Mouse (Mus musculus): ENCODE data around the gene Pdap1. TPM values are rescaled to one million over a fixed set of nuclear protein-coding genes. Genes with fewer than 3 reads are reported as not detected.
"Not testable (repeated sequence)": the region's sequence is repeated elsewhere in the genome, so short reads cannot be mapped to it uniquely, and the experiment has no call there.

The Pdap1 gene
- polyA plus RNA-seq, 1 experiment from 2014 or later: 81.4 TPM

DNA sequence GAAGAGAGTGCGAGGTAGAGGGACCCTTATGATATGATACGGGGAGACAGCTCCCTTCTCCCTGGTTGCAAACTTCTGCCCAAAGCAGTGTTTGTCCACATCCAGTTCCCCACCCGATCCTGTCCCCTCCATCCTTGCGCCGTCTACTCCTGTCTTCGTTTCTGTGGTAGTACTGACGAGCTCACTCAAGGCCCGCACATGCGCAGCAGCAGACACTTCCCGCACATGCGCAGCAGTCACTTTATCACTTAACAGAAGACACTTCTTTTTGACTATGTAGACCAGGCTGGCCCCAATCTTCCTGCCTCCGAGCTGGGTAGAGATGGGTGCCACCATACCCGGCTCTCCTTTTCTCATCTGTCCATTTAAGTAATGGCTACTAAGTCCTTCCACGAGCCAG, 21.3 kb upstream of the Pdap1 start:
- H3K36me3 ChIP-seq (ENCODE audit: control insufficient read depth, insufficient read depth, low read length): no peaks in the 10 kb centered on the region; the same call in 1 of the 2 replicates
- 93% methylated on average over 14 of the region's 14 CpGs for WGBS
- no peak for ATAC-seq (ENCODE audit: insufficient read depth, low FRiP score)

DNA sequence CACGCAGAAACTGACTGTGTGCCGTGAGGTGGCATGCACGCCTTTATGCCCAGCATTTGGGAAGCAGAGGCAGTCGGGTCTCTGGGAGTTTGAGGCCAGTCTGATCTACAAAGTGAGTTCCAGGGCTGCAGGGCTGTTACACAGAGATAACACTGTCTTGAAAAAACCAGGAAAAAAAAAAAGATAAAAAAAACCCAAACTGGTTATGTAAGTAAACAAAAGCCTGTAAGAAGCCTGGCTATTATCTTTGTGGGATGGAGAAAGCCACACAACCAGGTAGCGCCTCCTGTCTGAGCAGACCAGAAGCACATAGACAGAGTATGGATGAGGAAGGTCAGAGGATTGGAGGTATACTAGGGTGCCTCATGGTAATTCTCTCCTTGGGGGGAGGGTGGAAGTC, 12.7 kb upstream of the Pdap1 start:
- WGBS: 85% methylated on average over 5 of the region's 5 CpGs
- Histone ChIP-seq H3K9ac (ENCODE audit: low read length) (no peak overlapping the region), H3K4me2 (ENCODE audit: low read depth, low read length) (no peak overlapping the region), H3K9me3 (replicated peaks; ENCODE audit: control insufficient read depth, low read length) (no peaks in the 10 kb centered on the region), H3K4me1 (ENCODE audit: control insufficient read depth, insufficient read depth, low read length) (no peaks in the 10 kb centered on the region), H3K36me3 (ENCODE audit: control insufficient read depth, insufficient read depth, low read length) (peaks cover 24% of the 10 kb centered on the region; the same call in 1 of the 2 replicates), H3K27me3 (ENCODE audit: control insufficient read depth, insufficient read depth, low read length) (no peaks in the 10 kb centered on the region), H3K4me3 (replicated peaks; ENCODE audit: low read length) (no peak overlapping the region), H3K27ac (ENCODE audit: low read length) (no peak overlapping the region)
- ATAC-seq (ENCODE audit: insufficient read depth, low FRiP score): no peak

More for the DNA sequence above, 21.3 kb upstream of the Pdap1 start:
- Histone ChIP-seq H3K9me3 (replicated peaks; ENCODE audit: control insufficient read depth, low read length) (no peaks in the 10 kb centered on the region), H3K9ac (ENCODE audit: low read length) (no peak overlapping the region), H3K4me3 (replicated peaks; ENCODE audit: low read length) (no peak overlapping the region), H3K27me3 (ENCODE audit: control insufficient read depth, insufficient read depth, low read length) (no peaks in the 10 kb centered on the region), H3K4me1 (ENCODE audit: control insufficient read depth, insufficient read depth, low read length) (peaks cover 8% of the 10 kb centered on the region), H3K4me2 (ENCODE audit: low read depth, low read length) (no peak overlapping the region), H3K27ac (ENCODE audit: low read length) (no peak overlapping the region)

- 88% methylated on average over 6 of the region's 6 CpGs for WGBS
- Histone ChIP-seq H3K27me3 (ENCODE audit: control insufficient read depth, insufficient read depth, low read length) (no peaks in the 10 kb centered on the region), H3K36me3 (ENCODE audit: control insufficient read depth, insufficient read depth, low read length) (peaks cover 31% of the 10 kb centered on the region)
Observed at GRCm38 (mm10) chr5:145149294-145149693, 9.3 kb upstream of the Pdap1 start.

DNA sequence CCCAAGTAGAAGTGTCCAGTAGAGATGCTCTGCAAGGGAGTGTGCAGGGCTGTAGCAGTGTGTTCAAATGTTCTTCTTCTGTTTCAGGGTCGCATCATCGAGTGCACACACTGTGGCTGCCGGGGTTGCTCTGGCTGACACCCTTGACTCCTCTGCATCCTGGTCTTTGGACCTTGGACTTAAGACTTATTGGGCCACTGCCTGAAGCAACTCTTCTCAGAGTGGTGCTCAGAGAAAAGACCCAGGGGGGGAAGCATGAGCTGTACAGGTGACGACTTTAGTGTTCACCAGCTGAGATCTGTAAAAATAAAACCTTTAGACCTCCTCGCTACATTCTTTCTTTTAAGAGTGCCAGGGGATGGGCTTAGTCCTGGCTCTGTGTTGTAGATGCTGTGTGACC, 7.7 kb upstream of the Pdap1 start:
- H3K4me1 ChIP-seq (ENCODE audit: control insufficient read depth, insufficient read depth, low read length): no peaks in the 10 kb centered on the region
- no peak overlapping the region for H3K9ac ChIP-seq (ENCODE audit: low read length)
- WGBS: 86% methylated on average over 5 of the region's 5 CpGs
- no peaks in the 10 kb centered on the region for H3K27me3 ChIP-seq (ENCODE audit: control insufficient read depth, insufficient read depth, low read length)
- peaks cover 36% of the 10 kb centered on the region for H3K36me3 ChIP-seq (ENCODE audit: control insufficient read depth, insufficient read depth, low read length)
- H3K9me3 ChIP-seq (replicated peaks; ENCODE audit: control insufficient read depth, low read length): no peaks in the 10 kb centered on the region
- H3K4me3 ChIP-seq (replicated peaks; ENCODE audit: low read length): no peak overlapping the region
- H3K27ac ChIP-seq (ENCODE audit: low read length): no peak overlapping the region
- H3K4me2 ChIP-seq (ENCODE audit: low read depth, low read length): no peak overlapping the region
- ATAC-seq (ENCODE audit: insufficient read depth, low FRiP score): no peak

More at GRCm38 (mm10) chr5:145149294-145149693, 9.3 kb upstream of the Pdap1 start:
- no peak overlapping the region for H3K27ac ChIP-seq (ENCODE audit: low read length)
- no peak overlapping the region for H3K4me2 ChIP-seq (ENCODE audit: low read depth, low read length)
- H3K4me3 ChIP-seq (replicated peaks; ENCODE audit: low read length): no peak overlapping the region
- no peak for ATAC-seq (ENCODE audit: insufficient read depth, low FRiP score)
- H3K9ac ChIP-seq (ENCODE audit: low read length): no peak overlapping the region
- no peaks in the 10 kb centered on the region for H3K4me1 ChIP-seq (ENCODE audit: control insufficient read depth, insufficient read depth, low read length)
- no peaks in the 10 kb centered on the region for H3K9me3 ChIP-seq (replicated peaks; ENCODE audit: control insufficient read depth, low read length)

DNA sequence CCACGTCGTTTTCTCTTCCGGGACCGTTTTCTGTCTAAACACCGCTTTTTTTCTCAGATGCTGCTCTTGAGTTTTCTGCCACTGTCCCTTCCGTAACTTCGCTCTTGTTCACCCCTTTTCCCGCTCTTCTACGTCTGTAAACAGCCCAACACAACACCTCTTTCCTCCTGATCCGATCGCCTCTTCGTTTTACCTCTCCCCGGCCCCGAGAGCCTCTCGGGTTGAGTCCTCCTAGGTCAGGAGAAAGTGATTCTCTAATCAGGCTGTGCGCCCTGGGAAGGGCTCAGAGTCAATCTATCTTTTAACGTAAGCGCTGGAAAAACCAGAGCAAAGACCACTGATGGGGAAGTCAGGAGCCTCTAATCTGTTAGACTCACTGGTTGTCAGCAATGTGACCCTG, 573 bp upstream of the Pdap1 start:
- peak overlapping the region; percentile 87 for H3K27ac ChIP-seq (ENCODE audit: low read length)
- peaks cover 15% of the 10 kb centered on the region for H3K4me1 ChIP-seq (ENCODE audit: control insufficient read depth, insufficient read depth, low read length)
- H3K9ac ChIP-seq (ENCODE audit: low read length): peak overlapping the region; percentile 87
- H3K4me3 ChIP-seq (replicated peaks; ENCODE audit: low read length): peak overlapping the region; percentile 94
- H3K27me3 ChIP-seq (ENCODE audit: control insufficient read depth, insufficient read depth, low read length): no peaks in the 10 kb centered on the region
- H3K4me2 ChIP-seq (ENCODE audit: low read depth, low read length): peak overlapping the region; percentile 86
- H3K36me3 ChIP-seq (ENCODE audit: control insufficient read depth, insufficient read depth, low read length): peaks cover 19% of the 10 kb centered on the region
- H3K9me3 ChIP-seq (replicated peaks; ENCODE audit: control insufficient read depth, low read length): no peaks in the 10 kb centered on the region
- ATAC-seq (ENCODE audit: insufficient read depth, low FRiP score): no peak
- WGBS: under 1% methylated on average over 18 of the region's 18 CpGs

- Histone ChIP-seq H3K9ac (ENCODE audit: low read length) (peak overlapping the region; percentile 87), H3K4me1 (ENCODE audit: control insufficient read depth, insufficient read depth, low read length) (peaks cover 15% of the 10 kb centered on the region), H3K27me3 (ENCODE audit: control insufficient read depth, insufficient read depth, low read length) (no peaks in the 10 kb centered on the region), H3K27ac (ENCODE audit: low read length) (no peak overlapping the region), H3K36me3 (ENCODE audit: control insufficient read depth, insufficient read depth, low read length) (peaks cover 20% of the 10 kb centered on the region), H3K4me2 (ENCODE audit: low read depth, low read length) (peak overlapping the region; percentile 81), H3K9me3 (replicated peaks; ENCODE audit: control insufficient read depth, low read length) (no peaks in the 10 kb centered on the region), H3K4me3 (replicated peaks; ENCODE audit: low read length) (peak overlapping the region; percentile 94)
- ATAC-seq (ENCODE audit: insufficient read depth, low FRiP score): no peak
- 2% methylated on average over 6 of the region's 6 CpGs for WGBS
Observed at GRCm38 (mm10) chr5:145138836-145139235, 1.2 kb downstream of the Pdap1 start.

GRCm38 (mm10) chr5:145133275-145133674, 6.8 kb downstream of the Pdap1 start:
- H3K9me3 ChIP-seq (replicated peaks; ENCODE audit: control insufficient read depth, low read length); H3K4me2 ChIP-seq (ENCODE audit: low read depth, low read length); H3K27me3 ChIP-seq (ENCODE audit: control insufficient read depth, insufficient read depth, low read length); H3K9ac ChIP-seq (ENCODE audit: low read length); H3K27ac ChIP-seq (ENCODE audit: low read length); H3K4me3 ChIP-seq (replicated peaks; ENCODE audit: low read length); ATAC-seq (ENCODE audit: insufficient read depth, low FRiP score); H3K4me1 ChIP-seq (ENCODE audit: control insufficient read depth, insufficient read depth, low read length): not testable (repeated sequence)
- 82% methylated on average over 6 of the region's 6 CpGs for WGBS
- peaks cover 53% of the 10 kb centered on the region for H3K36me3 ChIP-seq (ENCODE audit: control insufficient read depth, insufficient read depth, low read length)

GRCm38 (mm10) chr5:145130995-145131394, 9.0 kb downstream of the Pdap1 start:
- Histone ChIP-seq H3K4me3 (replicated peaks; ENCODE audit: low read length) (no peak overlapping the region), H3K9ac (ENCODE audit: low read length) (no peak overlapping the region), H3K27me3 (ENCODE audit: control insufficient read depth, insufficient read depth, low read length) (no peaks in the 10 kb centered on the region), H3K4me1 (ENCODE audit: control insufficient read depth, insufficient read depth, low read length) (no peaks in the 10 kb centered on the region), H3K4me2 (ENCODE audit: low read depth, low read length) (no peak overlapping the region), H3K27ac (ENCODE audit: low read length) (no peak overlapping the region), H3K9me3 (replicated peaks; ENCODE audit: control insufficient read depth, low read length) (no peaks in the 10 kb centered on the region), H3K36me3 (ENCODE audit: control insufficient read depth, insufficient read depth, low read length) (peaks cover 61% of the 10 kb centered on the region)
- 76% methylated on average over 3 of the region's 3 CpGs for WGBS
- ATAC-seq (ENCODE audit: insufficient read depth, low FRiP score): no peak

- H3K4me1 ChIP-seq (ENCODE audit: control insufficient read depth, insufficient read depth, low read length): no peaks in the 10 kb centered on the region
- ATAC-seq (ENCODE audit: insufficient read depth, low FRiP score): no peak
- no peak overlapping the region for H3K4me2 ChIP-seq (ENCODE audit: low read depth, low read length)
- no peak overlapping the region for H3K27ac ChIP-seq (ENCODE audit: low read length)
- no peaks in the 10 kb centered on the region for H3K27me3 ChIP-seq (ENCODE audit: control insufficient read depth, insufficient read depth, low read length)
- no peak overlapping the region for H3K4me3 ChIP-seq (replicated peaks; ENCODE audit: low read length)
- H3K36me3 ChIP-seq (ENCODE audit: control insufficient read depth, insufficient read depth, low read length): peaks cover 64% of the 10 kb centered on the region
- H3K9ac ChIP-seq (ENCODE audit: low read length): no peak overlapping the region
- H3K9me3 ChIP-seq (replicated peaks; ENCODE audit: control insufficient read depth, low read length): no peaks in the 10 kb centered on the region
- 85% methylated on average over 11 of the region's 11 CpGs for WGBS
Observed at GRCm38 (mm10) chr5:145130191-145130590, 9.8 kb downstream of the Pdap1 start.

DNA sequence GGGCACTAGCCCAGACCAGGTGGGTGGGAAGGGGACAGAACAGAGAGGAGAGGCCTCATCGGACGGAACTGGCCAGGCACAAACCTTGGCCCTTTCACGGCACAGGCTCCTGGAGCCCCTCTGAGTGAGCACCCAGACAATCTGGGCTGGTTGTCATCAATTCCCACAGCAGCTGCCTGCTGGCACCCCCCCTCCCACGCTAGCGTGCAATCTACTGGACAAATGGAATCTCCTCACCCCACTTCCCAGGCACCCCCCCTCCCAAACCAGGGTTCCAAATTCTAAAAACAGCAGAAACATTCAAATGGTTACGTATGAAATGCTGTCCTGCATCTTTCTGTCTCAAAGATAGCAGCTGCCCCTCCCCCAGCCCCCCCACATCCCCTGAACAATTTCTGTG, 10.3 kb downstream of the Pdap1 start:
- H3K27me3 ChIP-seq (ENCODE audit: control insufficient read depth, insufficient read depth, low read length); ATAC-seq (ENCODE audit: insufficient read depth, low FRiP score); H3K4me2 ChIP-seq (ENCODE audit: low read depth, low read length); H3K9ac ChIP-seq (ENCODE audit: low read length); H3K27ac ChIP-seq (ENCODE audit: low read length); H3K4me1 ChIP-seq (ENCODE audit: control insufficient read depth, insufficient read depth, low read length); H3K4me3 ChIP-seq (replicated peaks; ENCODE audit: low read length); H3K9me3 ChIP-seq (replicated peaks; ENCODE audit: control insufficient read depth, low read length): not testable (repeated sequence)
- WGBS: 81% methylated on average over 6 of the region's 6 CpGs
- H3K36me3 ChIP-seq (ENCODE audit: control insufficient read depth, insufficient read depth, low read length): peaks cover 62% of the 10 kb centered on the region
